Mouse (Mus musculus) lung, postnatal 10 days (tissue): ENCODE data around the gene Erp29.
"Not testable (repeated sequence)": the region's sequence is repeated elsewhere in the genome, so short reads cannot be mapped to it uniquely, and the experiment has no call there.

Experiments
- DNase-seq: peaks from one replicate; pipeline ENCODE4 v3.0.0; 2021

Gene Erp29

DNA sequence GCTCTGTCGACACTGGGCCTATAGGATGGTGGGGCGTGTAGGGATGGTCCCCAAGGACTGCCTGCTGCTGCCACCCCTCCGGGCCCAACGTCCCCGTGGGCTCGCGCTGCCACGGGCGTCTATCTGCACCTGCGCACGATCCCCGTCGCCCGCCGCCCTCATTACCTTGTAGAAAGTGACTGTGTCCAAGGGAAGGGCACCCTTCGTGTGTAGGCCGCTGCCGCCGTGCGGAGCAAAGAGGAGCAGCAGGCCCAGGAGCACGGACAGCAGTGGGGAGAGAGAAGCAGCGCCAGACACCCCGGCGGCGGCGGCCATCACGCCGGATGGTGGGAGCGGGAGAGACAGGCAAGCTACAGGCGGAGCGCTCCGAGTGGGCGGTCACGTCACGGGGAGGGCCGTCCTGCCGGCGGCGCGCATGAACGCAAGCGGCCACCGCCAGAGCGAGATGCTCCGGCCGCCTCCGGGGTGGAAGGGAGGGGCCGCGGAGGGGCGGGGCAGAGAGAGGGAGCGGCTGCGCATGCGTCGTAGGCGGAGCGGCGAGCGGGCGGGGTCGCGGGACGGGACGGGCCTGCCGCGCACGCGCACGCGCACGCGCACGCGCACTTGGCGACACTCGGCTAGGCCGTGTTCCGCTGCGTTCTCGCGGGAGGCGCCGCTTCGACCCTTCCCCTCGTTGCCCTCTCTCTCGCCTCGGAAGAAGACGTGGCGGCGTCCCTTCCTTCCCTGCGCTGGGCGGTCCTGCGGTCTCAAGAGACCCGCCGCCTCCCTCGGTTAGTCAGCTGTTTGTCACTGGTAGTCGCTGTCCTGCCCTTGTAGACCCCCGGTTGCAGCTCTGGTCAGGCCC, at the start of gene Erp29:
TSS of gene Erp29 (minus strand) at position 481 of the 844 bp plus-strand sequence.
- DNase-seq: peak; percentile 98

GRCm38 (mm10) chr5:121501424-121501996, 49.2 kb upstream of the Erp29 start:
- not testable (repeated sequence) for DNase-seq

GRCm38 (mm10) chr5:121500719-121501118, 48.4 kb upstream of the Erp29 start:
- no peak for DNase-seq

GRCm38 (mm10) chr5:121493305-121493704, 41.0 kb upstream of the Erp29 start:
- no peak for DNase-seq

DNA sequence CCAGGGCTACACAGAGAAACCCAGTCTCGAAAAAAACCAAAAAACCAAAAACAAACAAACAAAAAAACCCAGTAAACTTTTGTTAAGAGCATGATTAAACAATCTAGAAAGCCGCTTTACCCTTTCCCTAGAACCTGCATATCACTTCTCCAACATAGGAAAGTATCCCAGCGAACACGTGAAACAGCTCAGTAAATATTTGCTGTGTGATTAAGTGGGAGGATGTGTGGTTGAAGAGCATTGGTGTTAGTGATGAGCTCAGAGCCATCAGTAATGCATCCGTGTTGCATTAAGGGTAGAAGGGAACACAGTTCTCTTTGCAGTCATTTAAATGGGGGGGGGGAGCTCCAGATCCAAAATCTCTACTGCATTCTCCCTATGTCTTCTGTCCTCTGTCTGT, 32.5 kb upstream of the Erp29 start:
- no peak for DNase-seq

GRCm38 (mm10) chr5:121477680-121478079, 25.4 kb upstream of the Erp29 start:
- peak; percentile 74 for DNase-seq

- DNase-seq: no peak
These were observed 23.7 kb upstream of the Erp29 start for GRCm38 (mm10) chr5:121476040-121476439.

DNA sequence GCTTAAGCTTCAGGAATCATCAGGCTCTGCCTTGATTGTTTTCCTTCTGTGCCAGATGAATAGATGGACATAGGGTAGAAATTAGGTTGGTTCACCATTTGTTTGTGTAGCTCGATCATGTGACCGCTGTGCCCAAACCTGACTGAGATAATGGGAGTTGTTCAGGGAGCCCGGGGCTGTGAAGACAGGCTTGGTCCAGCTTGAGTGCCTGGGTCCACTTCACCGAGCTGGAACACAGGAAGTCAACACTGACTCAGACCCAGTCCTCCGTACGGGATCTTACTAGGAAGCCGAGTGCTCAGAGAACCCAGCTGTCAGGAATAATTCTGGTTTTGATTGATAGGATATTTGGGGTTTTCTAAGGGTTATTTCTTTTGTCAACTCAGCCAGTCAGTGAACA, 22.3 kb upstream of the Erp29 start:
- no peak for DNase-seq

DNA sequence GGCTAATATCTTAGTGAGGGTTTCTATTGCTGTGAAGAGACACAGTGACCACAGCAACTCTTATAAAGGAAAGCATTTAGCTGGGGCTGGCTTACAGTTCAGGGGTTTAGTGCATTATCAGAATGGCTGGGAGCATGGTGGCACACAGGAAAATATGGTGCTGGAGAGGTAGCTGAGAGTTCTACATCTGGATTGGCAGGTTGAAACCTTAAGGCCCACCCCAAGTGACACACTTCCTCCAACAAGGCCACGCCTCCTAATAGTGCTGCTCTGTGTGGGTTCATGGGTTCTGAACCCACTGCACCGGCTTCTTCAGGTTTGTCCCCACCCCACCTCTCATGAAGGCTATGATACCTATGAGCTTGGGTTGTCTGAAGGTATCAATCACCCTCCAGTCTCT, 20.1 kb upstream of the Erp29 start:
- DNase-seq: no peak

DNA sequence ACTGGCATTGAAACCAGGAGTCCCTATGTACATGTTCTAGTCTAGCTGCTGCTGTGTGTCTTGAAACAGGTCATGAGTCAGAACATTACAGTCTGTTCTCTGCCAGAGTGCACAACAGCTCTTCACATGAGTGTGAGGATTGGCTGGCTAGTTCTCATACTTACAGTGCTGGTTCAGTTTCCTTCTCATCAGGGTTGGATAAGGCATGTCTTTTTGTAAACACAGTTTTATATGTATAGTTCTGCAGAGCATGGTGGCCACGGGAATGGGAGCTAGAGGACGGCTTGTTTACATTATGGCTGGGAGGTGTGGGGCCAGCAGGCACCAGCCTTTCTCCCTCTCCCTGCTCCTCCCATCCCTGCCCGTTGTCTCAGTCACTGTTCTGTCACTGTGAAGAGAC, 17.3 kb upstream of the Erp29 start:
- no peak for DNase-seq

- no peak for DNase-seq
These were observed 11.4 kb upstream of the Erp29 start for GRCm38 (mm10) chr5:121463601-121464250.

GRCm38 (mm10) chr5:121462967-121463366, 10.7 kb upstream of the Erp29 start:
- DNase-seq: peak; percentile 56

DNA sequence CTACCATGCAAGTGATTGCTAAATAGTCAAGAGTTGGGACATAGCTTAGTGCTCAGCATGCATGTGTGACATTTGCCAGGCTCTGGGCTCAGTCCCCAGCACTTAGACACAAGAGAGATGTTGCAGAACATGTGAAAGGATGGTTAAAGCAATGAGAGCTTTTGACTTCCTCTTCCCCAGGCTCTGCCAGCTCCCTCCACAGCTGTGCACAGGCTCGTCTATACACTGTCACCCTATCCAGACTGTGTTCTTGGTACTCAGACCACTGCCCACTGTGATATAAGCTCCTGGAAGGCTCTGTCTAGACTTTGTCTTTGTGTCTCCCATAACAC, 9.8 kb upstream of the Erp29 start:
- no peak for DNase-seq

- DNase-seq: no peak
These were observed 9.2 kb upstream of the Erp29 start for GRCm38 (mm10) chr5:121461339-121462170.

- DNase-seq: no peak
These were observed 3.4 kb upstream of the Erp29 start for GRCm38 (mm10) chr5:121455510-121456265.

GRCm38 (mm10) chr5:121454503-121454782, 2.1 kb upstream of the Erp29 start:
- DNase-seq: peak; percentile 42

- no peak for DNase-seq
These were observed 1.6 kb upstream of the Erp29 start for GRCm38 (mm10) chr5:121453743-121454502.

DNA sequence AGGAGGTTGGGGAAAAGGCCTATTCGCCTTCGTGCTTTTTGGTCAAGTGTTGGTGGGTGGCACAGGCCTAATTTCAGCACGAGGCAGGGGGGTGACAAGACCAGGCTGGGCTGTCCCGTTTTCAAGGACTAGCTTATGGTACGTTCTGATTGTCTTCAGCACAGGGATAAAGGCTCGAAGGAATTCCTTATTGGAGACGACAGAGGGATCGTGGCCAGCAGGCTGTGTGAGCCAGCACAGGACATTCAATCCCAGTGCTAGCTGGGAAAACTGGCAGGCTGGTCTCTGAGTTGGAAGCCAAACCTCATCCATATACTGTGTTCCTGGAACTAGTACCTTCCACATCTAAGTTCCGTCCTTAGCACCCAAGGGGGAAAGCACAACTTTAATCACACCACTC, 600 bp upstream of the Erp29 start:
- peak; percentile 71 for DNase-seq

- peak; percentile 51 for DNase-seq
These were observed 671 bp downstream of the Erp29 start, which contains the start of gene Tmem116 for GRCm38 (mm10) chr5:121451644-121452025. Tmem116 (plus strand) TSS chr5:121451893.

- DNase-seq: no peak
These were observed 1.1 kb downstream of the Erp29 start for GRCm38 (mm10) chr5:121451203-121451602.

GRCm38 (mm10) chr5:121450476-121450875, 1.8 kb downstream of the Erp29 start:
- DNase-seq: no peak

- DNase-seq: peak; percentile 81
These were observed 2.3 kb downstream of the Erp29 start for GRCm38 (mm10) chr5:121449976-121450375.
